Mouse (Mus musculus) spleen, adult 2 months (tissue): ENCODE results near the gene Ubtd1. TPM values are rescaled to one million over a fixed set of nuclear protein-coding genes. Genes with fewer than 3 reads are reported as not detected.

Experiments
- DNase-seq, 2 experiments: peaks; one replicate each; pipeline versions ENCODE4 v3.0.0 to v3.0.0-alpha.2; 2012 to 2021; ENCODE audit warnings: low spot score in 2 of 2, low read depth in 1 of 2
- H3K27ac ChIP-seq: fragments of 200-500 bp; 2 replicates; pipeline ENCODE4 v1.5.1; 2012; ENCODE audit warnings: low read length, inconsistent platforms; ENCODE audit not compliant: insufficient read depth
- H3K27me3 ChIP-seq: fragments of 200-500 bp; 2 replicates; pipeline ENCODE4 v1.6.1; 2012; ENCODE audit warnings: mild to moderate bottlenecking, moderate library complexity, low read length, inconsistent platforms; ENCODE audit not compliant: control insufficient read depth, insufficient read depth
- H3K36me3 ChIP-seq: fragments of 200-500 bp; 2 replicates; pipeline ENCODE4 v1.6.1; 2012; ENCODE audit warnings: mild to moderate bottlenecking, low read length, inconsistent platforms; ENCODE audit not compliant: control insufficient read depth, insufficient read depth
- H3K4me1 ChIP-seq: fragments of 200-500 bp; 2 replicates; pipeline ENCODE4 v1.6.1; 2011; ENCODE audit warnings: inconsistent platforms; ENCODE audit not compliant: control insufficient read depth, insufficient read depth, insufficient read length
- H3K4me3 ChIP-seq: fragments of 200-500 bp; 2 replicates; pipeline ENCODE4 v1.5.1; 2011; ENCODE audit warnings: mild to moderate bottlenecking, inconsistent platforms; ENCODE audit not compliant: insufficient read depth, insufficient read length; ENCODE audit errors: extremely low read depth
- CTCF ChIP-seq: fragments of 200-500 bp; IDR thresholded peaks from 2 replicates; pipeline ENCODE4 v1.5.1; 2011; ENCODE audit warnings: mild to moderate bottlenecking, inconsistent platforms; ENCODE audit not compliant: insufficient read depth, insufficient read length, insufficient replicate concordance; ENCODE audit errors: extremely low read depth
- POLR2A ChIP-seq: fragments of 200-500 bp; IDR thresholded peaks from 2 replicates; pipeline ENCODE4 v1.6.1; 2011; ENCODE audit warnings: low read depth, low read length, inconsistent platforms
- WGBS: fragments of 180-500 bp; shearing (Covaris S2); methylation state at CpG from one replicate; pipeline ENCODE4 v1.1.7; 2018; 5-methylcytosine and 5-hydroxymethylcytosine counted together
- polyA plus RNA-seq: library from polyadenylated mRNA; depleted of rRNA; stranded (reverse); fragments of >200 nt; gene quantifications from 2 replicates; pipeline ENCODE4 v1.2.3, GENCODE M21; 2012

Ubtd1 gene
- polyA plus RNA-seq, 1 experiment = 18.6 TPM

GRCm38 (mm10) chr19:41991926-41992477 lies 10.4 kb downstream of the Ubtd1 start:
- Histone ChIP-seq H3K27me3 (no peaks in the 10 kb centered on the region), H3K4me1 (no peaks in the 10 kb centered on the region), H3K4me3 (no peak overlapping the region), H3K36me3 (no peaks in the 10 kb centered on the region), H3K27ac (no peak overlapping the region)
- no peak for TF ChIP-seq CTCF
- no peak for TF ChIP-seq POLR2A
- WGBS = 64% methylated on average over 6 of the region's 6 CpGs
- no peak for DNase-seq

GRCm38 (mm10) chr19:41992971-41993370 lies 11.4 kb downstream of the Ubtd1 start:
- no peak for TF ChIP-seq POLR2A
- TF ChIP-seq CTCF = no peak
- WGBS = 81% methylated on average over 2 of the region's 2 CpGs
- no peak overlapping the region for H3K27ac ChIP-seq

GRCm38 (mm10) chr19:41993484-41993883 lies 11.9 kb downstream of the Ubtd1 start:
- H3K4me3 ChIP-seq = no peak overlapping the region
- DNase-seq = no peak
- H3K4me1 ChIP-seq = no peaks in the 10 kb centered on the region
- 86% methylated on average over 6 of the region's 6 CpGs for WGBS
- no peak overlapping the region for H3K27ac ChIP-seq
- H3K27me3 ChIP-seq = no peaks in the 10 kb centered on the region
- no peaks in the 10 kb centered on the region for H3K36me3 ChIP-seq
- TF ChIP-seq POLR2A (no peak), CTCF (no peak)

More at GRCm38 (mm10) chr19:41992971-41993370, 11.4 kb downstream of the Ubtd1 start:
- DNase-seq = no peak
- Histone ChIP-seq H3K4me1 (no peaks in the 10 kb centered on the region), H3K27me3 (no peaks in the 10 kb centered on the region), H3K4me3 (no peak overlapping the region), H3K36me3 (no peaks in the 10 kb centered on the region)

- Histone ChIP-seq H3K36me3 (no peaks in the 10 kb centered on the region), H3K4me3 (no peak overlapping the region), H3K27ac (no peak overlapping the region), H3K27me3 (no peaks in the 10 kb centered on the region), H3K4me1 (no peaks in the 10 kb centered on the region; the same call in 1 of the 2 replicates)
- DNase-seq = no peak
- WGBS = 91% methylated on average over 7 of the region's 7 CpGs
- no peak for TF ChIP-seq POLR2A
- TF ChIP-seq CTCF = no peak
Observed at GRCm38 (mm10) chr19:41994023-41994422, 12.5 kb downstream of the Ubtd1 start.

GRCm38 (mm10) chr19:41995483-41995882 lies 13.9 kb downstream of the Ubtd1 start:
- Histone ChIP-seq H3K4me1 (no peaks in the 10 kb centered on the region; the same call in 1 of the 2 replicates), H3K27me3 (no peaks in the 10 kb centered on the region), H3K36me3 (no peaks in the 10 kb centered on the region), H3K27ac (no peak overlapping the region), H3K4me3 (no peak overlapping the region)
- DNase-seq = no peak
- WGBS = 92% methylated on average over 1 of the region's 1 CpGs
- TF ChIP-seq CTCF = no peak
- TF ChIP-seq POLR2A = no peak

- Histone ChIP-seq H3K27me3 (no peaks in the 10 kb centered on the region), H3K4me1 (no peaks in the 10 kb centered on the region; the same call in 1 of the 2 replicates), H3K36me3 (no peaks in the 10 kb centered on the region), H3K27ac (no peak overlapping the region), H3K4me3 (no peak overlapping the region)
- 92% methylated on average over 10 of the region's 10 CpGs for whole genome bisulfite sequencing
- DNase-seq = no peak
- no peak for TF ChIP-seq POLR2A
- TF ChIP-seq CTCF = no peak
Observed at GRCm38 (mm10) chr19:41997090-41997489, 15.5 kb downstream of the Ubtd1 start.

- no peaks in the 10 kb centered on the region for H3K27me3 ChIP-seq
- 90% methylated on average over 9 of the region's 9 CpGs for WGBS
- H3K4me3 ChIP-seq = no peak overlapping the region
- no peak for DNase-seq
- TF ChIP-seq POLR2A = no peak
- no peak for TF ChIP-seq CTCF
- no peak overlapping the region for H3K27ac ChIP-seq
- H3K4me1 ChIP-seq = no peaks in the 10 kb centered on the region; the same call in 1 of the 2 replicates
- no peaks in the 10 kb centered on the region for H3K36me3 ChIP-seq
Observed at GRCm38 (mm10) chr19:41998770-41999548, 17.4 kb downstream of the Ubtd1 start.
